Mouse (Mus musculus): ENCODE measurements around the gene Ror2.

DNA sequence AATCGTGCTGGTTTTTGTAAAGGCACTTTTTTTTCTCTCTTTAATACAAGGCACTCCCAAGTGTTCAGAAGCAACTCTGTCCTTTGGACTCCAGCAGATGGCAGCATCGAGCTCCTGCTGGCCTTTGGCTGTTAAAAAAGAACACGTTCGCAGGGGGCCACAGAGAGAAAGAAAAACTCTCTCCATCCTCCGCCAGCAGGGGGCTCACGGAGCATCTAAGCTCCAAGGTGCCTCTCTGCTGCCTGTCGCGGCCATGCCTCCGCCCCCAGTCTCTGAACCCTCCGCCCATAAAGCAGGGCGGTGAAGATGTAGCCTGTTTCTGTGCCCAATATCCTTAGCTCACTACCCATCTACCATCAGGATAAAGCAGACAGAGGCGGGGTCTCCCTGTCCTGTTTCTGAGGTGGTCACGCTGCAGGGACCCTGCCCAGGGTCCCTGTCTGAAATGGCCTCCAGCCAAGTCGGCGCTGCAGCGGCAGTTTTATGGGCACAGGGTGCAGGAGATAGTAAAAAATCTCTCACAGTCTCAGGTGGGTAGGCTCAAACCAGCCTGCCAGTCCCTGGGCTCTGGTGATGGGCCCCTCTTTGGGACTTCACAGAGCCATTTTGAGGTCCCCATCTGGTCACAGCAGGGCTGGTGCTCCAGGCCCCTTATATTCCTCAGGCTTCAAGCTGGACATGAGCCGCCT, 176.2 kb downstream of the Ror2 start:
- TF ChIP-seq HCFC1 (IDR thresholded peaks at IDR 0.05; ENCODE audit: borderline replicate concordance, insufficient read depth, low read length) (no peak), ZC3H11A (IDR thresholded peaks at IDR 0.05; ENCODE audit: borderline replicate concordance, low read depth, low read length) (peak; percentile 94), ZNF384 (IDR thresholded peaks at IDR 0.05; ENCODE audit: low read depth, low read length) (peak; percentile 70)

Data from ES-E14 (cell line).